Mouse (Mus musculus) hematopoietic stem cell, adult 5-6 weeks (primary cell): ENCODE measurements around the gene Podnl1. TPM values are rescaled to one million over a fixed set of nuclear protein-coding genes. Genes with fewer than 3 reads are reported as not detected.

Source experiments
- ATAC-seq, 2 experiments: fragments of 125-278 bp in 1 of 2; replicated peaks in 1 of 2; 2 replicates each; pipeline ENCODE4 v1.8.0; 2016 to 2017; ENCODE audit warnings: inconsistent platforms in 2 of 2, mild to moderate bottlenecking in 2 of 2, moderate number of reproducible peaks in 2 of 2, low read depth in 1 of 2, moderate TSS enrichment in 1 of 2; ENCODE audit not compliant: low FRiP score in 2 of 2, poor library complexity in 2 of 2, severe bottlenecking in 2 of 2, insufficient read depth in 1 of 2, low TSS enrichment in 1 of 2
- total RNA-seq: library from RNA; stranded (forward); fragments of 172-1452, 232-1000 nt; gene quantifications from 2 replicates; pipeline ENCODE4 v1.2.3, GENCODE M21; 2017

Podnl1 gene
- total RNA-seq, 1 experiment from 2014 or later = 2.7 TPM

- no peak for ATAC-seq
These were observed 44.3 kb downstream of the Podnl1 start for GRCm38 (mm10) chr8:84170096-84170495.

DNA sequence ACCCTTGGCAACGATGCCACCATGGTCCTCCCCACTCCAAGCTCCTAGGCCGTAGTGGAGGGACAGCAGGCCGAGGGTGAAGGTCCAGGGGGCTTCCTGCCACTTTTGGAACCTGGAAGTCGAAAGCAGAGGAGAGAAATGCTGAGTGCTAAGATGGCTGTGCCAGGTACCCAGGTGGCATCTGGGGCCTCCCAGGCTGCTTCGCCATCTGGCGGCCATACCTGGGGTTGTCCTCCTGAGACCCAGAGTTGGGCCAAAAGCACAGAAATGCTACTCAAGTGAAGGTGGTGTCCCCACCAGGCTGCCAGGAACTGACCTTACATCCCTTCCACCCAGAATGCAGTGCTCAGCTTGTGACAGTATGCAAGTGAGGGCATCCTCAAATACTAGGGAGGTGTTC, 48.1 kb downstream of the Podnl1 start:
- no peak for ATAC-seq

DNA sequence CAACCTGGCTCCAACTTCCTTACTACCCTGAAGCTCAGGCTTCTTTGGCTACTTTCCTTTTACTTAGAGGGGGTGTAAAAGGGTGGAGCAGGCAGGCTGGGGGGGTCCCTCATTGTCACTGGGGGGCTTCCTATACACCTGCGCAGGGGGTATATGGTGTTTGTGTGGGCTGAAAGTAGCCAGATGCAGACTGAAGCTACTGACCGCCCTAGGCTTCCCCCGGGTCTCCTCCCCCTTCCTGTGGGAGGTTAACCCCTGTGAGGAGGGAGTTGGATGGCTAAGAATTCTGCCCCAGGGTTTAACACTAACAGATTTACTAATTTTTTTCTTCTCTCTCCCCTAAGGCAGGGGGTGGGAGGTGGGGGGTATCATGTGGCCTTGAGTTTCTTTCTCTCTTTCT, 50.8 kb downstream of the Podnl1 start:
- ATAC-seq = peak; percentile 19 to 44; a peak in 2 of 4 replicates

DNA sequence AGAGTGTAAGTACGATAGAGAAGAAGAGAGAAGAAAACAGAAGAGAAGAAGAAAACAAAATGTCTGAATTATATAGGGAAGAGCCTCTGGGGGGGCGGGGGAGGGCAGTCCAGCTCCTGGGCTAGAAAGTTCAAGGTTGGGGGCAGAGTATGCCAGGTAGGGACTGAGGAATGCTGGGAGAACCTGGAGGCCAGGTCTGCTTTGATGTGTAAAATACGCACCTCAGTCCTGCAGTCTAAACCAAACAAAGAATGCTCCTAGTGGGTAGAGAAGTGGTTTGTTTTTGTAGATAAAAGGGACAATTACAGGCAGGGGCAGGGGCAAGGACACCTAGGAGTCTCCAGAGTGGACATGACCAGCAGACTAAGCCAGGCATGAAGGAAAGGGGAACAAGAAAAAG, 51.6 kb downstream of the Podnl1 start:
- ATAC-seq = no peak

DNA sequence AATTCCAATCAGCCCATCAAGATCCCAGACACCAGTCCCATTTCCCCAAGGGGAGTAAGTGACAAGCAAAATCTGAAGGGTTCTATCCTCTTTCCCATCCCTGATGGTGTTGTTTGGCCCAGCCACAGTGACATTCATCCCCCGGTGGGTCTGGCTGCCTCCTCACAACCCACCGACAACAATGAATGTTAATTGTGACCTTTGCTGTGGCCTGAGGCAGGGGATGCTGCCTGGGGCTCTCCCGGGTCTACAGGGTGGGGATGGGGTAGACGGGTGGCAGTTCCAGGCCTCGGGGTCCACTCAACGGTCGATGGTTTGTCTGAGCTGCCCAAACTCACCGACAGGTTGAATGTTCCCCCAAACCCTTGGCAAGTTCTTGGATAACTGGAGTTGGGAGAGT, 52.8 kb downstream of the Podnl1 start:
- ATAC-seq = no peak

DNA sequence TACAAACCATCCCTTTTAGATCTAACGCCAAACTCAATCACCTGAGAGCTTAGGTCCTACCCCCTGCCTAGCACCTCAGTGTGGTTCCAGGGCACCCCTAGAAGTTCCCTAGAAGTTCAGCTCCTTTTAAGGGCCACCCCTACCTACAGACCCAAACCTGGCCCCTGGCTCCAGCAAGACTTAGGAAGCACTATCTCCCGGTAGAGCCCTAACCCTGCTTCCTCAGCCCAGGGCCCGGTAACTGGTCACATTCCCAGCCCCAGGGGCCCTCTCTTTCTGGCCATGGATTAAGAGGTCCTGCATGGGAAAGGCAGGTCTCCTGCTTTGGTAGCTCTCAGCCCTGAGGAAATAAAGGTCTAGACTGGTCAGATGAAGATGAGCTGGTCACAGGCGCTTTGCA, 54.2 kb downstream of the Podnl1 start:
- no peak for ATAC-seq

GRCm38 (mm10) chr8:84180530-84181190, 54.9 kb downstream of the Podnl1 start:
- no peak for ATAC-seq

Other genes with a start within 250 kb of the Podnl1 start
- gene Adgrl1, start 225.9 kb upstream of the Podnl1 start, total RNA-seq = 4.2 and 5.0 TPM in 2 replicates
- 0.30 TPM in 1 of 2 replicates, not detected in the other for gene Gm10644, start 170.8 kb upstream of the Podnl1 start, total RNA-seq
- gene Asf1b, start 170.5 kb upstream of the Podnl1 start, total RNA-seq = 22.3 and 22.5 TPM in 2 replicates
- gene Prkaca, start 153.0 kb upstream of the Podnl1 start, total RNA-seq = 24.0 and 27.6 TPM in 2 replicates
- 52.8 and 53.4 TPM in 2 replicates for gene Samd1, start 128.3 kb upstream of the Podnl1 start, total RNA-seq
- 0.31 and 1.1 TPM in 2 replicates for gene 1700067K01Rik, start 124.5 kb upstream of the Podnl1 start, total RNA-seq
- not detected in 2 replicates for gene 2210011C24Rik, start 113.8 kb upstream of the Podnl1 start, total RNA-seq
- gene Palm3, start 104.5 kb upstream of the Podnl1 start, total RNA-seq = 0.31 TPM in 1 of 2 replicates, not detected in the other
- 14.8 and 19.4 TPM in 2 replicates for gene Il27ra, start 83.4 kb upstream of the Podnl1 start, total RNA-seq
- not detected in 2 replicates for gene Rln3, start 81.0 kb upstream of the Podnl1 start, total RNA-seq
- 2.5 and 3.6 TPM in 2 replicates for gene Gm10643, start 60.9 kb upstream of the Podnl1 start, total RNA-seq
- 2.3 and 5.3 TPM in 2 replicates for gene Rfx1, start 59.2 kb upstream of the Podnl1 start, total RNA-seq
- gene Dcaf15, start 21.2 kb upstream of the Podnl1 start, total RNA-seq = 21.0 and 23.1 TPM in 2 replicates
- gene Cc2d1a, start 21.9 kb downstream of the Podnl1 start, total RNA-seq = 5.8 and 7.0 TPM in 2 replicates
- 2.7 and 3.8 TPM in 2 replicates for gene 4930432K21Rik, start 22.0 kb downstream of the Podnl1 start, total RNA-seq
- gene Nanos3, start 59.2 kb downstream of the Podnl1 start, total RNA-seq = not detected in 2 replicates
- gene Zswim4, start 111.1 kb downstream of the Podnl1 start, total RNA-seq = 6.8 and 13.4 TPM in 2 replicates
- gene D8Ertd738e, start 123.7 kb downstream of the Podnl1 start, total RNA-seq = 68.7 and 88.1 TPM in 2 replicates
- 12.5 and 16.5 TPM in 2 replicates for gene Mri1, start 131.3 kb downstream of the Podnl1 start, total RNA-seq
- gene Ccdc130, start 144.4 kb downstream of the Podnl1 start, total RNA-seq = 6.6 and 17.1 TPM in 2 replicates